Mouse (Mus musculus): ENCODE results near the gene Wnt3a. TPM values are rescaled to one million over a fixed set of nuclear protein-coding genes. Genes with fewer than 3 reads are reported as not detected.

Gene Wnt3a
- polyA plus RNA-seq, 1 experiment = not detected

GRCm38 (mm10) chr11:59329616-59330015, 39.1 kb upstream of the Wnt3a start:
- H3ac ChIP-seq (ENCODE audit: control insufficient read depth, insufficient read length) = no peak overlapping the region
- H3K4me3 ChIP-seq = no peak overlapping the region
- no peak for TF ChIP-seq POLR2AphosphoS2 (IDR thresholded peaks at IDR 0.05; ENCODE audit: insufficient read length, low read depth)
- no peak for TF ChIP-seq CEBPB (IDR thresholded peaks at IDR 0.05; ENCODE audit: insufficient read depth, poor library complexity, severe bottlenecking)
- TF ChIP-seq TCF12 (IDR thresholded peaks at IDR 0.05; ENCODE audit: insufficient read depth, poor library complexity, severe bottlenecking) = no peak
- no peak for TF ChIP-seq POLR2A (IDR thresholded peaks at IDR 0.05; ENCODE audit: insufficient read length, low read depth)
- no peak for TF ChIP-seq TCF3 (IDR thresholded peaks at IDR 0.05; ENCODE audit: insufficient read length, low read depth)
- H3K79me2 ChIP-seq (ENCODE audit: control insufficient read depth, insufficient read depth) = no peaks in the 10 kb centered on the region
- H3K36me3 ChIP-seq (ENCODE audit: control insufficient read depth, insufficient read depth) = no peaks in the 10 kb centered on the region
- no peak overlapping the region for H3K4me2 ChIP-seq (ENCODE audit: low read depth)
- H3K27me3 ChIP-seq (ENCODE audit: control insufficient read depth, insufficient read depth, insufficient read length) = no peaks in the 10 kb centered on the region

- no peaks in the 10 kb centered on the region for H3K36me3 ChIP-seq (ENCODE audit: control insufficient read depth, insufficient read depth)
- TF ChIP-seq MYOG (IDR thresholded peaks at IDR 0.05; ENCODE audit: control insufficient read depth in 1 of 3, insufficient read depth in 1 of 3, insufficient read length in 2 of 3, low read depth in 2 of 3) (peak in 1 of 3 experiments; percentile 28), POLR2AphosphoS2 (IDR thresholded peaks at IDR 0.05; ENCODE audit: insufficient read length, low read depth) (no peak)
Observed at GRCm38 (mm10) chr11:59327625-59328024, 37.1 kb upstream of the Wnt3a start.

GRCm38 (mm10) chr11:59324777-59325176, 34.2 kb upstream of the Wnt3a start:
- H3K79me2 ChIP-seq (ENCODE audit: control insufficient read depth, insufficient read depth) = no peaks in the 10 kb centered on the region
- H3ac ChIP-seq (ENCODE audit: control insufficient read depth, insufficient read length) = no peak overlapping the region
- H3K4me2 ChIP-seq (ENCODE audit: low read depth) = no peak overlapping the region
- no peak overlapping the region for H3K4me3 ChIP-seq
- H3K36me3 ChIP-seq (ENCODE audit: control insufficient read depth, insufficient read depth) = no peaks in the 10 kb centered on the region
- no peak for TF ChIP-seq POLR2AphosphoS2 (IDR thresholded peaks at IDR 0.05; ENCODE audit: insufficient read length, low read depth)
- TF ChIP-seq USF1 (IDR thresholded peaks at IDR 0.05; ENCODE audit: low read depth) = no peak
- no peak for TF ChIP-seq TCF3 (IDR thresholded peaks at IDR 0.05; ENCODE audit: insufficient read length, low read depth)
- TF ChIP-seq REST (IDR thresholded peaks at IDR 0.05; ENCODE audit: insufficient read depth, insufficient read length) = no peak
- TF ChIP-seq MAX (IDR thresholded peaks at IDR 0.05; ENCODE audit: low read depth) = no peak
- TF ChIP-seq CEBPB (IDR thresholded peaks at IDR 0.05; ENCODE audit: insufficient read depth, poor library complexity, severe bottlenecking) = no peak
- TF ChIP-seq E2F4 (IDR thresholded peaks at IDR 0.05; ENCODE audit: insufficient read depth) = no peak
- no peak for TF ChIP-seq SRF (IDR thresholded peaks at IDR 0.05; ENCODE audit: control insufficient read depth, insufficient read length, low read depth)
- TF ChIP-seq MYOG (IDR thresholded peaks at IDR 0.05; ENCODE audit: control insufficient read depth in 1 of 3, insufficient read depth in 1 of 3, insufficient read length in 2 of 3, low read depth in 2 of 3) = no peak
- no peak for TF ChIP-seq TCF12 (IDR thresholded peaks at IDR 0.05; ENCODE audit: insufficient read depth, poor library complexity, severe bottlenecking)
- TF ChIP-seq POLR2A (IDR thresholded peaks at IDR 0.05; ENCODE audit: insufficient read length, low read depth) = no peak
- TF ChIP-seq MYOD1 (IDR thresholded peaks at IDR 0.05; ENCODE audit: control insufficient read depth in 1 of 3, insufficient read length in 2 of 3, low read depth in 2 of 3) = no peak
- H3K27me3 ChIP-seq (ENCODE audit: control insufficient read depth, insufficient read depth, insufficient read length) = no peaks in the 10 kb centered on the region

More at GRCm38 (mm10) chr11:59327625-59328024, 37.1 kb upstream of the Wnt3a start:
- Histone ChIP-seq H3K27me3 (ENCODE audit: control insufficient read depth, insufficient read depth, insufficient read length) (no peaks in the 10 kb centered on the region), H3K4me2 (ENCODE audit: low read depth) (no peak overlapping the region), H3K79me2 (ENCODE audit: control insufficient read depth, insufficient read depth) (no peaks in the 10 kb centered on the region), H3ac (ENCODE audit: control insufficient read depth, insufficient read length) (no peak overlapping the region), H3K4me3 (no peak overlapping the region)

- Histone ChIP-seq H3K4me3 (no peak overlapping the region), H3K36me3 (ENCODE audit: control insufficient read depth, insufficient read depth) (no peaks in the 10 kb centered on the region), H3ac (ENCODE audit: control insufficient read depth, insufficient read length) (no peak overlapping the region), H3K4me2 (ENCODE audit: low read depth) (no peak overlapping the region), H3K27me3 (ENCODE audit: control insufficient read depth, insufficient read depth, insufficient read length) (no peaks in the 10 kb centered on the region), H3K79me2 (ENCODE audit: control insufficient read depth, insufficient read depth) (no peaks in the 10 kb centered on the region)
- TF ChIP-seq SRF (IDR thresholded peaks at IDR 0.05; ENCODE audit: control insufficient read depth, insufficient read length, low read depth) (peak; percentile 70), USF1 (IDR thresholded peaks at IDR 0.05; ENCODE audit: low read depth) (no peak), TCF12 (IDR thresholded peaks at IDR 0.05; ENCODE audit: insufficient read depth, poor library complexity, severe bottlenecking) (peak; percentile 100), MAX (IDR thresholded peaks at IDR 0.05; ENCODE audit: low read depth) (no peak), POLR2AphosphoS2 (IDR thresholded peaks at IDR 0.05; ENCODE audit: insufficient read length, low read depth) (no peak), MYOG (IDR thresholded peaks at IDR 0.05; ENCODE audit: control insufficient read depth in 1 of 3, insufficient read depth in 1 of 3, insufficient read length in 2 of 3, low read depth in 2 of 3) (peak; percentile 99 to 100 (median 99)), REST (IDR thresholded peaks at IDR 0.05; ENCODE audit: insufficient read depth, insufficient read length) (no peak), TCF3 (IDR thresholded peaks at IDR 0.05; ENCODE audit: insufficient read length, low read depth) (peak; percentile 100), E2F4 (IDR thresholded peaks at IDR 0.05; ENCODE audit: insufficient read depth) (no peak), MYOD1 (IDR thresholded peaks at IDR 0.05; ENCODE audit: control insufficient read depth in 1 of 3, insufficient read length in 2 of 3, low read depth in 2 of 3) (peak; percentile 49 to 100 (median 99)), CEBPB (IDR thresholded peaks at IDR 0.05; ENCODE audit: insufficient read depth, poor library complexity, severe bottlenecking) (no peak), POLR2A (IDR thresholded peaks at IDR 0.05; ENCODE audit: insufficient read length, low read depth) (no peak)
Observed at GRCm38 (mm10) chr11:59322988-59323387, 32.4 kb upstream of the Wnt3a start.

- no peaks in the 10 kb centered on the region for H3K36me3 ChIP-seq (ENCODE audit: control insufficient read depth, insufficient read depth)
- no peak overlapping the region for H3ac ChIP-seq (ENCODE audit: control insufficient read depth, insufficient read length)
- H3K79me2 ChIP-seq (ENCODE audit: control insufficient read depth, insufficient read depth) = peaks cover 5% of the 10 kb centered on the region
- no peaks in the 10 kb centered on the region for H3K27me3 ChIP-seq (ENCODE audit: control insufficient read depth, insufficient read depth, insufficient read length)
- no peak for TF ChIP-seq MAX (IDR thresholded peaks at IDR 0.05; ENCODE audit: low read depth)
- TF ChIP-seq TCF3 (IDR thresholded peaks at IDR 0.05; ENCODE audit: insufficient read length, low read depth) = no peak
- no peak for TF ChIP-seq TCF12 (IDR thresholded peaks at IDR 0.05; ENCODE audit: insufficient read depth, poor library complexity, severe bottlenecking)
- no peak for TF ChIP-seq MYOD1 (IDR thresholded peaks at IDR 0.05; ENCODE audit: control insufficient read depth in 1 of 3, insufficient read length in 2 of 3, low read depth in 2 of 3)
- TF ChIP-seq SRF (IDR thresholded peaks at IDR 0.05; ENCODE audit: control insufficient read depth, insufficient read length, low read depth) = no peak
- no peak for TF ChIP-seq POLR2AphosphoS2 (IDR thresholded peaks at IDR 0.05; ENCODE audit: insufficient read length, low read depth)
- no peak for TF ChIP-seq MYOG (IDR thresholded peaks at IDR 0.05; ENCODE audit: control insufficient read depth in 1 of 3, insufficient read depth in 1 of 3, insufficient read length in 2 of 3, low read depth in 2 of 3)
- TF ChIP-seq CEBPB (IDR thresholded peaks at IDR 0.05; ENCODE audit: insufficient read depth, poor library complexity, severe bottlenecking) = no peak
- no peak for TF ChIP-seq POLR2A (IDR thresholded peaks at IDR 0.05; ENCODE audit: insufficient read length, low read depth)
- TF ChIP-seq REST (IDR thresholded peaks at IDR 0.05; ENCODE audit: insufficient read depth, insufficient read length) = no peak
- no peak for TF ChIP-seq E2F4 (IDR thresholded peaks at IDR 0.05; ENCODE audit: insufficient read depth)
- no peak for TF ChIP-seq USF1 (IDR thresholded peaks at IDR 0.05; ENCODE audit: low read depth)
- H3K4me3 ChIP-seq = no peak overlapping the region
- H3K4me2 ChIP-seq (ENCODE audit: low read depth) = no peak overlapping the region
Observed at GRCm38 (mm10) chr11:59316517-59316916, 26.0 kb upstream of the Wnt3a start.
